Mouse (Mus musculus): ENCODE data around the gene Plekhm2. TPM values are rescaled to one million over a fixed set of nuclear protein-coding genes. Genes with fewer than 3 reads are reported as not detected.

Plekhm2 gene
- polyA plus RNA-seq, 1 experiment from 2014 or later: 3.0 TPM

- 87% methylated on average over 4 of the region's 4 CpGs for WGBS
Measured at GRCm38 (mm10) chr4:141671389-141671788, 6.7 kb upstream of the Plekhm2 start.

DNA sequence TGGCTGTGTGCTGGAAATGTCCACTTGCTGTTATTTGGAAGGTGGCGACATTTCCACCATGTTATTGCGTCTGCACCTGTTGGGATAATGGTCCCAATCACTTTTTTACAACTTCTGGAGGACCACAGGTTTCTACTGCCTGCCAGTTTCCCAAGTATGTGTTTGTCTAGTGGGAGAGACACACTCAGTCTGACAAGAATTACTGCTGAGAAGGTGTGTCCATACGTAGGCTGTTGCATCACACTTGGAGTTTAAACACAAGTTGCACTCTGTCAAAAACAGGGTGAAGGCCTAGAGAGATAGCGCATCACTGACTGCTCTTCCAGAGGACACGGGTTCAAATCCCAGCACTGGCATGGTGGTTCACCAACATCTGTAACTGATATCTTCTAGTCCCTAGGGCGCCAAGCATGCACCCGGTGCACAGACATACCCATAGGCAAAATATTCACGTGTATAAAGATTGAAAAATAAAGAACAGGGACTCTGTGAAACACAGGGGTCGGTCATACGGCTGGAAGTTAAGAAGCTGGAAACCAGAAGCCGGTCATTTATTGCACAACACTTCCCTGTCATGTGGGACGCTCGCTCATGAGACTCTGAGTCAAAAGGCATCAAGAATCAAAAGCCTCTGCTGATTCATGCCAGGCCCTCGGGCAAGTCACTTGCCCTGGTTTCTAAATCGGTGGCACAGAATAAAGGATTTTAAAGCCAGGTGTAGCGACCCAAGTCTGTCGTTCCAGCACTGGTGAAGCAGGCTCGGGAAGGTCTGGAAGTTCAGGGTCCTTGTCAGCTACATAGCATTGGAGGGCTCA lies 5.4 kb upstream of the Plekhm2 start:
- Histone ChIP-seq H3K36me3 (ENCODE audit: control insufficient read depth, insufficient read depth, low read length) (no peaks in the 10 kb centered on the region), H3K4me2 (replicated peaks; ENCODE audit: low read depth, low read length) (no peak overlapping the region), H3K4me1 (replicated peaks; ENCODE audit: control insufficient read depth, insufficient read depth, low read length) (no peaks in the 10 kb centered on the region), H3K9ac (ENCODE audit: low read depth, low read length) (no peak overlapping the region), H3K27ac (ENCODE audit: low read depth, low read length) (no peak overlapping the region), H3K9me3 (ENCODE audit: control insufficient read depth, low read length) (no peaks in the 10 kb centered on the region), H3K27me3 (ENCODE audit: control insufficient read depth, insufficient read depth, low read length) (no peaks in the 10 kb centered on the region), H3K4me3 (ENCODE audit: low read depth, low read length) (no peak overlapping the region)
- WGBS: 85% methylated on average over 18 of the region's 18 CpGs
- DNase-seq (ENCODE audit: low spot score) (no peak), ATAC-seq (ENCODE audit: low FRiP score) (no peak)

More at GRCm38 (mm10) chr4:141671389-141671788, 6.7 kb upstream of the Plekhm2 start:
- DNase-seq (ENCODE audit: low spot score) (no peak), ATAC-seq (ENCODE audit: low FRiP score) (no peak)
- Histone ChIP-seq H3K27ac (ENCODE audit: low read depth, low read length) (no peak overlapping the region), H3K4me1 (replicated peaks; ENCODE audit: control insufficient read depth, insufficient read depth, low read length) (no peaks in the 10 kb centered on the region), H3K36me3 (ENCODE audit: control insufficient read depth, insufficient read depth, low read length) (no peaks in the 10 kb centered on the region), H3K4me3 (ENCODE audit: low read depth, low read length) (no peak overlapping the region), H3K4me2 (replicated peaks; ENCODE audit: low read depth, low read length) (no peak overlapping the region), H3K27me3 (ENCODE audit: control insufficient read depth, insufficient read depth, low read length) (no peaks in the 10 kb centered on the region), H3K9ac (ENCODE audit: low read depth, low read length) (no peak overlapping the region), H3K9me3 (ENCODE audit: control insufficient read depth, low read length) (no peaks in the 10 kb centered on the region)

DNA sequence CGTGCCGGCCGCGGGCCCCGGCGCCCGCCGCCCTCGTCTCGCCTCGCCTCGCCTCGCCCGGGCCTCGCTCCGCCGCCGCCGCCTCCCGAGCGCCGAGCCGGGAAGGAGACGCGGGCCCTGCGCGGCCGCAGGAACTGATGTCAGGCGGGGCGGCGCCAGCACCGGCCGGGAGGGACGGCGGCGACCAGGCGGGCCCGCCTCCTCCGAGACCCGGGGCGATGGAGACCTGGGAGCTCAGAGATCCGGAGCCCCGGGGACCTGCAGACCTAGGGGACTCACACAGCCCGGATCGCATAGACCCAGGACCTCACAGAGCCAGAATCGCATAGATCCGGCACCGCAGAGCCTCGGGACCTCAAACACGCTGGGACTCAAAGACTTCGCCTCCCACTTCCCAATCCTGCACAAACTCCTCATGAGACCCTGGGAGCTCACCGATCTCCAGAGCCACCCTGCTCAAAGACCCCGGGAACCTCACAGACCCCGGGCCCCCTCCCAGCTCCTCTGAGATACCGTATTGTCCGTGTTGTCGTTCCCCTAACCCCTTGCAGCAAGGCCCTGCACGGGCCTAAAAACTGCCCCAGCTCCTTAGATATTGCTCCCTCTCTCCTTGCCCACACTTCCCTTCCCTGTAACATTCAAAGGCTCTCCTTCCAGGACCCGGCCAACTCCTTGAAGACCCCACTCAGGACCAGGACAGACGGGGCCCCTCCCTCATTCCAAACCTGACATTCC lies 521 bp downstream of the Plekhm2 start:
- Histone ChIP-seq H3K27me3 (ENCODE audit: control insufficient read depth, insufficient read depth, low read length) (no peaks in the 10 kb centered on the region), H3K27ac (ENCODE audit: low read depth, low read length) (peak overlapping the region; percentile 60; the same call in 1 of the 2 replicates), H3K9ac (ENCODE audit: low read depth, low read length) (peak overlapping the region; percentile 94), H3K4me2 (replicated peaks; ENCODE audit: low read depth, low read length) (peak overlapping the region; percentile 85), H3K36me3 (ENCODE audit: control insufficient read depth, insufficient read depth, low read length) (no peaks in the 10 kb centered on the region), H3K4me3 (ENCODE audit: low read depth, low read length) (peak overlapping the region; percentile 80), H3K9me3 (ENCODE audit: control insufficient read depth, low read length) (no peaks in the 10 kb centered on the region), H3K4me1 (replicated peaks; ENCODE audit: control insufficient read depth, insufficient read depth, low read length) (0 out of 2 replicates have a peak, but pooled peaks cover 8% of the 10 kb centered on the region)
- WGBS: 2% methylated on average over 38 of the region's 60 CpGs
- peak; percentile 78 for DNase-seq (ENCODE audit: low spot score)
- peak; percentile 78 for ATAC-seq (ENCODE audit: low FRiP score)

DNA sequence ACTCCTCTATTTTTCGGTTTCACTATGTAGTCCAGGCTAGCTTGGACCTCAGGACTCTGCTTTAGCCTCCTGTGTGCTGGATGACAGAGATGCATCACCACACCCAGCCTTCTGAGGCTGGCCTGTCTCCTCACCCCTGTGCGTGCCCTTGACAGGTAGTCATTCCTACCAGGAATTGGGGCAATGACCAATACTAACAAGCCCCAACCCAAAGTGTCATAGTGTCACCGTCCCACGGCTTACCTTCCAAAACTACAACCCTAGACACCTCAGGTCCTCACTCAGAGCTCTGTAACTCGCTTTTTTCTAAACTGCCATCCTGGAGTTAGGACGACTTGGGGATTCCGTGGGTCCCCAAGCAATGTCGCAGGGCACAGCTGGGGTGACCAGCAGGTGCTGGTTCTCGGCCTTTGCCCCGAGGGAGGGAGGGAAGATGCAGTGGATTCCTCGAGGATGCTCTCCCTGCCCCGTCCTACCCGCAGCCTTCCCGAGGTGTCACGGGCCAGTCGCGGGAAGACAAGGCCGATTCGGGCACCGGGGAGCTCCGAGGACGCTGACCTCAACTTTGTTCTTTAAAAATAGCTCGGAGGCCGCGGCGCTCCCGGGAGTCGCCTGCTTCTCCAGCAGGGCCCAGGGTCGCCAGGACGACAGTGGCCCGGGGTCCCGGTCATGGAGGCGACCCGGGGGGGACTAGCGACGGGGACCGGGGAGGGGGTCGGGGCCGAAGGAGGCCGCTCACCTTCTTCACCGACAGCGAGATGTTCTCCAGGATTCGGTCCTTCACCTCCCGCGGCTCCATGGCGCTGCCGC lies 1.4 kb downstream of the Plekhm2 start:
- Histone ChIP-seq H3K27me3 (ENCODE audit: control insufficient read depth, insufficient read depth, low read length) (no peaks in the 10 kb centered on the region), H3K4me1 (replicated peaks; ENCODE audit: control insufficient read depth, insufficient read depth, low read length) (0 out of 2 replicates have a peak, but pooled peaks cover 8% of the 10 kb centered on the region), H3K9ac (ENCODE audit: low read depth, low read length) (peak overlapping the region; percentile 94), H3K9me3 (ENCODE audit: control insufficient read depth, low read length) (no peaks in the 10 kb centered on the region), H3K27ac (ENCODE audit: low read depth, low read length) (peak overlapping the region; percentile 60; the same call in 1 of the 2 replicates), H3K36me3 (ENCODE audit: control insufficient read depth, insufficient read depth, low read length) (no peaks in the 10 kb centered on the region), H3K4me2 (replicated peaks; ENCODE audit: low read depth, low read length) (peak overlapping the region; percentile 85), H3K4me3 (ENCODE audit: low read depth, low read length) (peak overlapping the region; percentile 80)
- ATAC-seq (ENCODE audit: low FRiP score): peak; percentile 39
- peak; percentile 62 for DNase-seq (ENCODE audit: low spot score)
- WGBS: 6% methylated on average over 28 of the region's 47 CpGs

- H3K4me1 ChIP-seq (replicated peaks; ENCODE audit: control insufficient read depth, insufficient read depth, low read length): 0 out of 2 replicates have a peak, but pooled peaks cover 8% of the 10 kb centered on the region
- H3K4me3 ChIP-seq (ENCODE audit: low read depth, low read length): no peak overlapping the region
- no peaks in the 10 kb centered on the region for H3K27me3 ChIP-seq (ENCODE audit: control insufficient read depth, insufficient read depth, low read length)
- no peaks in the 10 kb centered on the region for H3K9me3 ChIP-seq (ENCODE audit: control insufficient read depth, low read length)
- H3K4me2 ChIP-seq (replicated peaks; ENCODE audit: low read depth, low read length): no peak overlapping the region
- no peaks in the 10 kb centered on the region for H3K36me3 ChIP-seq (ENCODE audit: control insufficient read depth, insufficient read depth, low read length)
- WGBS: 88% methylated on average over 11 of the region's 11 CpGs
- H3K27ac ChIP-seq (ENCODE audit: low read depth, low read length): no peak overlapping the region
- DNase-seq (ENCODE audit: low spot score): no peak
- H3K9ac ChIP-seq (ENCODE audit: low read depth, low read length): no peak overlapping the region
- ATAC-seq (ENCODE audit: low FRiP score): no peak
Measured at GRCm38 (mm10) chr4:141660884-141661283, 3.8 kb downstream of the Plekhm2 start.

DNA sequence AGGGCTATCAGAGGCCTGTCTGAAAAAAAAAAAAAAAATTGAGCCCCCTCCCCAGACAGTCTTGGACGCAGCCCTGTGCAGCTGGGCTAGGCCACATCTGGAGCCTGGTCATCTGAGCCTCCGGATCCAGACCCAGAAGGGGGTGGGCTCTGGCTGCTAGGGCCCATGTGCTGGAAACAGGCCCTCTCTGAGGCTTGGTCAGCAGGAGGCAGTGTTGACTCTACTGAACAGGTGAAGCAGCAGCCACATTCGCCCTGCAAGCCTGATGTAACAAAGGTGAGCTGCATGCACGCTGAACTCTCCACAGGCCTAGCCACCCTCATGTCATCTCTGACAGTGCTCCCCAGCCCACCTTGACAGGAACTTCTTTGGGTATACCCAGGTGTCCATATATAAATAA lies 5.0 kb downstream of the Plekhm2 start:
- DNase-seq (ENCODE audit: low spot score): no peak
- H3K36me3 ChIP-seq (ENCODE audit: control insufficient read depth, insufficient read depth, low read length): no peaks in the 10 kb centered on the region

GRCm38 (mm10) chr4:141658846-141659484 lies 5.7 kb downstream of the Plekhm2 start:
- no peak for ATAC-seq (ENCODE audit: low FRiP score)
- 95% methylated on average over 6 of the region's 6 CpGs for WGBS
- no peak overlapping the region for H3K4me2 ChIP-seq (replicated peaks; ENCODE audit: low read depth, low read length)
- DNase-seq (ENCODE audit: low spot score): no peak
- no peaks in the 10 kb centered on the region for H3K9me3 ChIP-seq (ENCODE audit: control insufficient read depth, low read length)
- H3K4me1 ChIP-seq (replicated peaks; ENCODE audit: control insufficient read depth, insufficient read depth, low read length): 0 out of 2 replicates have a peak, but pooled peaks cover 2% of the 10 kb centered on the region
- no peak overlapping the region for H3K4me3 ChIP-seq (ENCODE audit: low read depth, low read length)
- no peak overlapping the region for H3K9ac ChIP-seq (ENCODE audit: low read depth, low read length)
- no peak overlapping the region for H3K27ac ChIP-seq (ENCODE audit: low read depth, low read length)
- no peaks in the 10 kb centered on the region for H3K36me3 ChIP-seq (ENCODE audit: control insufficient read depth, insufficient read depth, low read length)
- H3K27me3 ChIP-seq (ENCODE audit: control insufficient read depth, insufficient read depth, low read length): no peaks in the 10 kb centered on the region

More for the DNA sequence above, 5.0 kb downstream of the Plekhm2 start:
- Histone ChIP-seq H3K4me3 (ENCODE audit: low read depth, low read length) (no peak overlapping the region), H3K27ac (ENCODE audit: low read depth, low read length) (no peak overlapping the region), H3K4me2 (replicated peaks; ENCODE audit: low read depth, low read length) (no peak overlapping the region), H3K27me3 (ENCODE audit: control insufficient read depth, insufficient read depth, low read length) (no peaks in the 10 kb centered on the region), H3K9ac (ENCODE audit: low read depth, low read length) (no peak overlapping the region), H3K9me3 (ENCODE audit: control insufficient read depth, low read length) (no peaks in the 10 kb centered on the region), H3K4me1 (replicated peaks; ENCODE audit: control insufficient read depth, insufficient read depth, low read length) (0 out of 2 replicates have a peak, but pooled peaks cover 6% of the 10 kb centered on the region)
- ATAC-seq (ENCODE audit: low FRiP score): no peak
- WGBS: 72% methylated on average over 4 of the region's 4 CpGs

GRCm38 (mm10) chr4:141656932-141657331 lies 7.8 kb downstream of the Plekhm2 start:
- no peak overlapping the region for H3K4me2 ChIP-seq (replicated peaks; ENCODE audit: low read depth, low read length)
- DNase-seq (ENCODE audit: low spot score): no peak
- no peak for ATAC-seq (ENCODE audit: low FRiP score)
- no peaks in the 10 kb centered on the region for H3K27me3 ChIP-seq (ENCODE audit: control insufficient read depth, insufficient read depth, low read length)
- WGBS: 74% methylated on average over 8 of the region's 8 CpGs
- H3K4me3 ChIP-seq (ENCODE audit: low read depth, low read length): no peak overlapping the region
- H3K4me1 ChIP-seq (replicated peaks; ENCODE audit: control insufficient read depth, insufficient read depth, low read length): no peaks in the 10 kb centered on the region
- H3K27ac ChIP-seq (ENCODE audit: low read depth, low read length): no peak overlapping the region
- H3K36me3 ChIP-seq (ENCODE audit: control insufficient read depth, insufficient read depth, low read length): no peaks in the 10 kb centered on the region
- no peaks in the 10 kb centered on the region for H3K9me3 ChIP-seq (ENCODE audit: control insufficient read depth, low read length)
- H3K9ac ChIP-seq (ENCODE audit: low read depth, low read length): no peak overlapping the region

Measured in hindbrain, embryonic 11.5 days (tissue).